Mouse (Mus musculus) c-Kit-positive CD71-positive TER-119-positive erythroid progenitor cells, embryonic 14.5 days (primary cell): ENCODE data around the gene Itpr1.

ENCODE experiments used
- DNase-seq: peaks from one replicate; pipeline ENCODE4 v3.0.0-alpha.2; 2013; ENCODE audit warnings: low spot score

Itpr1 gene

DNA sequence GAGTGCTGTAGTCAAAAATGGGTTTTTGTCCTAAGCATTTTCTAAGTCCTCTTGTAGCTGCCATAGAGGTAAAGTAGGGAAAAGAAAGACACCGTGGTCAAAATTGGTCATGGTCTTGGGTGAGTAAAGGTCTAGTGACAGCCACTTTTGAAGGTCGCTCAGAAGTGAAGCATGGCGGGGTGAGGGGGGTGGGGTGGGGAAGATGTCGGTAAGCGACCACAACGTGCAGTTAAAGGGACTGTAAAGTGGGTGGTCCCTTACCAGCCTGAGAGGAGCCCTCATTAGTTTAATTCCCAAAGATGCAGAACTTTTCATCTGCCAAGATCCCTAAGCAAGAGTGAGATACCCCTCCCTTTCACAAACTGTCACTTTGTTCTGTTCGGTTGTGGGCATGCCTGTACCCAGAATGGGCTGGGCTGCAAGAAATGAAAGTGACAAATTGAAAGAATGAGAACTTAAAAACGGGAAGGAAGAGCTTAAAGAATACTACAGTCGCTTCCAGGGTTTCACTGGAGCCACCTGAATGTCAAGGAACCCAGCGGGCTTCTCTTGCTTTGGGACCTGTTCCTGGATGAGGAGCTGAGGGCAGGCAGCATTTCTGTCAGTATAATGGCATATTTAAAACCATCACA, 1.5 kb downstream of the Itpr1 start:
- no peak for DNase-seq

- no peak for DNase-seq
Measured at GRCm38 (mm10) chr6:108216091-108216490, 3.2 kb downstream of the Itpr1 start.

DNA sequence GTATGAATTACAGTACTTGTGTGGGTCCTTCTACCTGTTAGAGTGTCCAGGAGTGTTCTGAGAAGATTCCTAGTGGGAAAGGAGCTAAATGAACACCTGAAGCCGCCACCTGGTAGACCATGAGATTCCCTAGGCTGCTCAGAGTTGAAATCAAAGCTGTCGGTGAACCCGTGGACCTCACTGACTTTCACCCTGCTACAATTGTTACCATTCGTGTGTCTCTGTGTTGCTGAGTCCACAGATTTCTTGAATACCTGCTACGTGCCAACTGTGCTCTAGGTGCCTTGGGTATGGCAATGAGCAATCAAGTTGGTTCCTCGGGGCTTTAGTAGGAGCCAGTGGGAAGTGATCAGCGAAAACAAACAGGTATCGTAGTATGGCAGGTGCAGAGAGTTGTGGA, 3.9 kb downstream of the Itpr1 start:
- no peak for DNase-seq

- DNase-seq = no peak
Measured at GRCm38 (mm10) chr6:108217987-108218386, 5.1 kb downstream of the Itpr1 start.

GRCm38 (mm10) chr6:108222435-108222834, 9.5 kb downstream of the Itpr1 start:
- DNase-seq = no peak

DNA sequence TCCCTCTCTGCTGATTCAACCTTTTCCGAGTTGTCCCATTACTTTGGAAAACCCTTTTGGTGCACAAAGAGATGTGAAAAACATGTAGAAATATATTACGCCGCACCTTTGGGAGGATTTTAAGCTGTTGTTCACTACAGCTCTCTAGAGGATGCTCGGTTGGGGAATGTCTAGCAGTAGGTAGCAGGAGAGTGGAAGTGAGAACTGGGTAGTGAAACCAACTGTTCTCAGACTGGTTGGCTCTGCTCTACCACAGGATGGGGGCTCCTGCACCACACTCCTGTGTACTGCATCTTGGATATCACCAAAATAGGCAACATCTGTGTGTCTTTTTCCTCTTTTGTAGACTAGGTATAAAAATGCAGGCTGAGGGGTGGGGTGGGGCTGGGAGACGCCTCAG, 10.0 kb downstream of the Itpr1 start:
- no peak for DNase-seq

DNA sequence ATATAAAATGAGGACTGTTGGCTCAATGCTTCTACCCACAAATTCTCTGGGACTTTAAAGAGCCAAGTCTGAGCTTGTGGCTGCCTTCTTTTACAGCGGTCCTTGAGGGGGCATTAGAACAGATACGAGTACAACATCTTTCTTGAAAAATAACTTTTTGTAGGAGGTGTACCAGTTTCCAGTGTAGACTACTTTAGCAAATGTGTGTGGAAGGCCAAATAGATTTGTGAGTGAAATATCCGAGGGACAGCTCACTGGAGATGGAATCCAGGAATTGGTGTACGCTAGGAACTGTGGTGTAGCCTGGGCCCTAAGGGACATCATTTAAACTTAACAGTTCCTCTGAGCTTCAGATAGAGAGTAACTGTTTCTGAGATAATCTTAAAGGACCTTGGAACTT, 11.5 kb downstream of the Itpr1 start:
- DNase-seq = no peak

DNA sequence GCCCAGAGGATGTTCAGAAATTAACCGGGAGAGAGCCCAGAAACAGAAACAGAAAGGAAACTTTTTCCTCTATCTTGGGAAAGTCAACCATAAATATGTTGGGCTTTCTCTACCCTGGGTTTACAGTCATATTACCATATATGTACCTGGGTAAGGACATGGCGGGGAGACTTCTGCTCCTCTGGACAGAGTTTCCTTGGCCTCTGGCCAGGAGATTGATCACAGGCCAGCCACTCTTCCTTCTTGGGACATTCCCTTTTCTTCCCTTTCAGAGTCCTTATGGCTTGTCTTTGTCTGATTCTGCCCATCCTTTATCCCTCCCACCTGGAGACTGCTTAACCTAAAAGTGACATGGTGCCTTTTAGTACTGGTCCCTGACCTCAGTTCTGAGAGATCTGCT, 12.1 kb downstream of the Itpr1 start:
- no peak for DNase-seq

DNA sequence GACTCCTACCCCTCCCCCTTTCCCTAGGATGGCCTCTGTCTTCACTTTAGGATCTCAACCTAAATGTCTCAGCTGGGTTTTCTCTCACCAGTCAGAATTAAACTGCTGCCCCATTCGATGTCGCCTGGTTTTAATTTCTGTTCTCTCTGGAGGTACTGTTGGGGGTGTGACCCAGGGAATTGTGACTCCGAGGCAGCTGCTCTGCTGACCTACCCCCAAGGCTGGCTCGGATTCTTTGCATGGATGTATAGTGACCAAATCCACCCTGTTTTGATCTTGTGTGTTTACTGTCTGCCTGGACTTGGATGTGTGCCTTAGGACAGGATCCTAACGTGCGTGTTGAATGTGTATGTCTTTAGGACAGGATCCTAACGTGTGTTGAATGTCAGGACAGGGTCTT, 13.3 kb downstream of the Itpr1 start:
- DNase-seq = no peak

DNA sequence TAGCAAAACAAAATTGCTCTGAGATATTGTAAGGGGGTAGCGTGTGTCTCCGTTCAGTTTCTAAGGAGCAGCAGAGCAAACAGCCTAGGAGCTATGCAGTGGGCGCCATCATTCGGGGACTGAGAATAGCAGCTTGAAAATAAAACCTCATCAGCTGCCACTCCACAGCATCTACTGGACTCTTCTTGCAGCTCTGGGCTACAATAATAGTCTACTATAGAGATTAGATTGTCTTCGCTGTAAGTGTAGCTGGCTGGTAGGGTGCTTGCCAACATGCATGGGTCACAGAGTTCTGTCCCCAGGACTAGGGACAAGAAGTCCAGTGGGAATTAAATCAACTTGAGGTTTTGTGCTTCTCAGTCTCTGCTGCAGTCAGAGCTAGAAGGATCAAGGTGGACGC, 14.6 kb downstream of the Itpr1 start:
- DNase-seq = no peak

DNA sequence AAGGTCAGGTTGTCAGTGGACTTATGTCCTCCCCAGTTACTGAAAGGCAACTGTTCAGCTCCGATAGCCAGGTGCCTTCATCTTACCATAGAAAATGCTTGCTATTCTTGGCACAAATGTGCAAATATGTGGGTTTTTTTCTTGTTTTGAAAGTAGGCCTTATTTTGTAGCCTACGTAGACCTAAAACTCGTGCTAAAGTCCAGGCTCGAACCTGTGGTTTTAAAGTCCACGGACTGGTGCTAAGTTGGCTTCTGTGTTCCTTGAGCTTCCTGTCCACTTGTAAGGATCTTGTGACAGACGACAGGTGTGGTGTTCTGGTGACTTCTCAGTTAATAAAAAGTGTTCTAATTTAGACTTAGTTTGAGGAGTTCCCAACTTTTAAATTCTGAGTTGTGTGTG, 15.2 kb downstream of the Itpr1 start:
- no peak for DNase-seq

- no peak for DNase-seq
Measured at GRCm38 (mm10) chr6:108228601-108229000, 15.7 kb downstream of the Itpr1 start.

- DNase-seq = no peak
Measured at GRCm38 (mm10) chr6:108230608-108231007, 17.7 kb downstream of the Itpr1 start.

- no peak for DNase-seq
Measured at GRCm38 (mm10) chr6:108231892-108232710, 19.2 kb downstream of the Itpr1 start.

DNA sequence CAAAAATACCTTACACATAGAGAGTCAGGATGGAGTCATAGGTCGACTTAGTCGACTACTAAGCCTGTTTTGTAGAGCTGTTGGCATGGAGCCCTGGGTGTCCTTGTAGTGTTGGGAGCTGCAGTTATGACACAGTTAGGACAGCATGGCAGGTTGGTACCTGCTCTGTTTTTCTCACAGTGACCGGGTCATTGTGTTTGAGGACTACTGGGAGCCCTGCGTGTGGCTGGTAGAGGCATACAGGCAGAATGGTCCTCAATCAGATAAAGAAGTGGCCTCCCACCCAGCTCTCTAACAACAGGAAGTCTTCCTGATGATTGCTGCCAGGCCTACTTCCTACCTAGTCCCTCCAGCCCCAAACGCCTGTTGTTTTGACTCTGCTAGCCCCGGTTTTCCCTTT, 20.2 kb downstream of the Itpr1 start:
- DNase-seq = no peak

DNA sequence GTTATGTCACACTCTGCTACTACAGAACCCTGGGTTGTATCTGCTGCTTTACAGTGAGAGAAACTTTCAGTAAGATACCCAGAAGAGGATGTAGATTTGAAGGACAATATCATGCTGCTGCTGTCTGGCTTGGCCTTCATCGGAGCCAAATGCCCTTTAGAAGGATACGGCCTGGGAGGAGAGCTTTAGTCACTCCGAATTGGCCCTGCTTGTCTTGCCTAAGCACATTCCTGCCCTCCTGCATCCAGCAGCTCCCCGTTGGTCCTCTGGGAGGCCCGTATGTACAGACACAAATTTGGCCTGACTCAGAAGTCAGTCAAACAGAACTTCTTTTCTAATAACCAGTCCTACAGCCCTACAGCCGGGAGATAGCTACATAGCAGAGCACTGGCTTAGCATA, 21.6 kb downstream of the Itpr1 start:
- DNase-seq = no peak

- no peak for DNase-seq
Measured at GRCm38 (mm10) chr6:108235680-108236123, 22.8 kb downstream of the Itpr1 start.

GRCm38 (mm10) chr6:108236411-108236921, 23.6 kb downstream of the Itpr1 start:
- no peak for DNase-seq

DNA sequence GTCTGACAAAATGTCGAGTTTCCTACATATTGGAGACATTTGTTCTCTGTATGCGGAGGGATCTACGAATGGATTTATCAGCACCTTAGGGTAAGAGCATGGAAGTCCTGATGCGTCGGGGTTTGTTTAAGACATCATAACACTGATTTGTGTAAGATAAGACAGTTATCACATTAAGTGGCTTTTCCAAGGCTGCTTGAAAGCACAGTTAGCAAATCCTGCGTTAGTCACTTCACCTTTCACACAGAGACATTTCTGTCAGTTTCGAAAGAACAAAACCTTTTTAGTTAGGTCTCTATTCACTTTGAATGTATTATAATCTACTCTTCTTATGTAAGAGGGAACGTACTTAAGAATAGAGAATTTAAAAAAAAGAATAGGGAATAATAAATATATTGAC, 24.1 kb downstream of the Itpr1 start:
- DNase-seq = no peak

DNA sequence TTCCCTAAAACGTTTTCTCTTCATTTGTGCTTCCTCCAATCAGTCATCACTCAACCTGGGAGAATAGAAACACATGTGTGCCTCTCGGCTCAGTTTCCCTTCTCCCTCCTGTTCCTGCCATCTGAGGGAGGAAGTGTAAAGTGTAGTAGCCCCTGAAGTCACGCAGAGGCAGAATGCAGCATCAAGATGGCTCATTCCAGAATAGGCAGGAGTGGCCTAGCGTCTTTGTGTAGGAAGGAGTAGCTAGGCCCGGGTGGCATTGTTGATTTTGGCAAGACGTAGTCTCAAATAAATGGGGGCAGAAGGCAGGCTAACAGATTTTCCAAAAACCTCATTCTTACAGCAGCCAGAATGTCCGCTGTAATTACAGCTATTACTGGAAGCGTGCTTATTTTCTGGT, 24.7 kb downstream of the Itpr1 start:
- no peak for DNase-seq

DNA sequence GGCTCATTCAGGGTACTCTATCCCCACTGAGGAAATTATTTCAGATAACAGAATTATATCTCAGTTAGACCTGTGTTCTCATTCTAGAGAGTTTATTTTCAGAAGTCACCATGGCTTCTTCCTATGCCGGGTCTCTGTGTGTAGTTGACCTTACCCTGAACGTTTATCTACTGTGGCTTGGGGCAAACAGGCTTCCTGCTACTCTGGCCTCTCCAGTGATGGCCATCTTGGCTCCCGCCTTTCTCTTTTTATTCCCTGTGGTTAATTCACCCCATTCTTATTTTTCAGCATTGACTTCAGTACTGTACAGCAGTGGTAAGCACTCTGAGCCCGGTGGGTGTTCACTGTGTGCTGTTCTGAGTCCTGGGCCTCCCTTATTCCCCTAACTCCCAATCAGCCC, 25.1 kb downstream of the Itpr1 start:
- no peak for DNase-seq

DNA sequence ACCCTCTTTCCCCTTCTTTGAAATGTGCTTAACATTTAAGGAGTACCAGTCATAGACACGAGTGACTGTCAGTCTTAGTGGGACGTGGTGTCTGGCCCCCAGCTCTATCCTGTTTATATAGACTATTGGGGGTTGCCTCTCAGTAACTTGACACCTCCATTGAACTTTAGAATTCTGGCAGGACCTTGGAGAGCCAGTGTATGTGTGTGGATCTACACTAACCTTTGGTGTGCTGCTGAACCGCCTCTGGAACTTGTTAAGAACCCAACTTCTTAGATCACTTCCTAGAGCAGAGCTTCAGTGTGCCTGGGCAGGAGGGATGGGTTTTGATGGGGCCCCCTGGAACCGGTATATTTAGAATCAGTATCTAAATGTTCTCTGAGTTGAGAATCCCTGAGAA, 26.2 kb downstream of the Itpr1 start:
- DNase-seq = no peak

DNA sequence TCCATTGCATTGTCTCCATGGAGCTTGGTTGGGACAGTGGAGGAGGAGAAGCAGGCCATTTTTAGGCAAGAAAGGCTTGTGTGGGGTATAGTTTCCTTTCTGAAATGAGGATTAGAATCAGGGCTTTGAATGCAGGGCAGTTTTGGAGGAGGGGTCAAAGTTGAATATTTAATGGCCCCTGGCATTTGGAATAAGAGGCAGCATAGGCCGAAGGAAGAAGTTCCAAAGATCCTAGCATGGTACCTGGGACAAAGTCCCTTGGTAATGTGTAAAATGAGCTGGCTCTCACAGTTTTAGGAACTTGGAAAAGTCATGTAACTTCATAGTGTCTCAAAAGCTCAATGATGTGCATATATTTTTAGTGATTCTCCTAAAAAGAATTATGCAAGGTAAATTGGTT, 27.1 kb downstream of the Itpr1 start:
- no peak for DNase-seq

- no peak for DNase-seq
Measured at GRCm38 (mm10) chr6:108240754-108241153, 27.9 kb downstream of the Itpr1 start.
